Comparison of ENCODE assay signal across 9 mouse cellular contexts in the genomic region with DNA sequence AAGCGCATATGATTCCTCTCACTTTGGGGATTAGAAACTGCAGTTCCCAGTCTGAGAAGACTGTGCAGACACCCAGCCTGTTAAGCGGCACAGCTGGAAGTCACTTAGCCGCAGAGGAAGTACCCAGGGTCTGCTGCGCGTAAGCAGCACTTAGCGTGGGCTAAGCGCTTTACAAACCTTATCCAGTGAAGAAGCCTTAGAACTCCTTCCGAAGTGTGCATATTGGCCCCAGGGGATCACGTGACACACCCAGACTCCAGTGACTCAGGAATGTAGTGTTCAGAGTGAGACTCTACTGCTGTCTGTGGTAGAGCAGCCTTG. TPM values are rescaled to one million over a fixed set of nuclear protein-coding genes. Genes with fewer than 3 reads are reported as not detected.
DNase-seq lines count a peak whose midpoint lies in the region; ATAC-seq and TF ChIP-seq lines count a peak whose summit lies in the region.
"Had no signal": no experiment of that assay in that cellular context is flagged by ENCODE, and none has a peak within 500 bp of the region (broad histone marks: within the 10 kb centered on the region; RNA-seq: fewer than 3 reads in every experiment).

No protein-coding gene starts in this region.

- no peak overlapping the region for H3K9ac ChIP-seq in lung, embryonic 14.5 days
- H3K9ac ChIP-seq: neural tube, embryonic 13.5 days had no signal

- TF ChIP-seq CTCF in lung, embryonic 14.5 days (IDR thresholded peaks at IDR 0.05; ENCODE audit: low read depth) = no peak
- no peak for TF ChIP-seq CTCF in lung, adult 2 months (IDR thresholded peaks at IDR 0.05; ENCODE audit: insufficient read depth, low read length)
- no peak for TF ChIP-seq CTCF in cerebellum, adult 2 months (IDR thresholded peaks at IDR 0.05; ENCODE audit: borderline replicate concordance, insufficient read depth, low read depth, low read length)

- H3K27ac ChIP-seq in lung, embryonic 14.5 days (ENCODE audit: low read depth) = 0 out of 2 replicates have a peak overlapping the region, but pooled peaks have one; percentile 56
- H3K27ac ChIP-seq in brown adipose tissue, adult 24 weeks (replicated peaks; ENCODE audit: low read depth, low read length) = peak overlapping the region; percentile 45; the same call in 1 of the 2 replicates
- no peak overlapping the region for H3K27ac ChIP-seq in cerebellum, adult 2 months (ENCODE audit: insufficient read depth, low read length)
- H3K27ac ChIP-seq: neural tube, embryonic 13.5 days had no signal

- ATAC-seq in lung, embryonic 14.5 days (ENCODE audit: insufficient read depth) = peak; percentile 23; the same call in 1 of the 2 replicates
- peak; percentile 35 for ATAC-seq in megakaryocyte progenitor cell, adult 5-6 weeks (replicated peaks; ENCODE audit: poor library complexity)

- H3K27me3 ChIP-seq in lung, embryonic 14.5 days (ENCODE audit: insufficient read depth, low read length) = no peaks in the 10 kb centered on the region
- H3K27me3 ChIP-seq in cerebellum, adult 2 months (ENCODE audit: control insufficient read depth, insufficient read depth, low read length) = no peaks in the 10 kb centered on the region
- H3K27me3 ChIP-seq: neural tube, embryonic 13.5 days had no signal

- 40% methylated on average over 9 of the region's 9 CpGs for WGBS in lung, embryonic 14.5 days
- 46% methylated on average over 9 of the region's 9 CpGs for WGBS in lung, adult 2 months
- 66% methylated on average over 9 of the region's 9 CpGs for WGBS in cerebellum, adult 2 months

- H3K36me3 ChIP-seq in lung, embryonic 14.5 days (ENCODE audit: insufficient read depth) = no peaks in the 10 kb centered on the region
- H3K36me3 ChIP-seq: neural tube, embryonic 13.5 days had no signal

- TF ChIP-seq POLR2A in lung, adult 2 months (IDR thresholded peaks at IDR 0.05; ENCODE audit: borderline replicate concordance, extremely low read depth, low read depth, low read length) = no peak
- TF ChIP-seq POLR2A in cerebellum, adult 2 months (IDR thresholded peaks at IDR 0.05; ENCODE audit: borderline replicate concordance, insufficient read depth, low read length) = no peak

- intact Hi-C loops in heart, postnatal 10 days (cut with DNase I) = no loop called here

- DNase-seq in lung, embryonic 14.5 days = peak; percentile 28
- DNase-seq in lung, adult 2 months = no peak
- DNase-seq in heart, postnatal 10 days = peak; percentile 43 to 52
- peak; percentile 74 for DNase-seq in thymus, postnatal 4 days
- no peak for DNase-seq in cerebellum, adult 2 months
- no peak for DNase-seq in adrenal gland, adult 8-10 months

- no peak overlapping the region for H3K4me2 ChIP-seq in lung, embryonic 14.5 days
- H3K4me2 ChIP-seq: neural tube, embryonic 13.5 days had no signal

- peaks cover 34% of the 10 kb centered on the region for H3K4me1 ChIP-seq in lung, embryonic 14.5 days (ENCODE audit: insufficient read depth)
- H3K4me1 ChIP-seq in lung, adult 2 months (ENCODE audit: control insufficient read depth, insufficient read depth, low read length) = peaks cover 4% of the 10 kb centered on the region; the same call in 1 of the 2 replicates
- peaks cover 43% of the 10 kb centered on the region for H3K4me1 ChIP-seq in brown adipose tissue, adult 24 weeks (ENCODE audit: control insufficient read depth, insufficient read depth, insufficient read length, low read length)
- H3K4me1 ChIP-seq in cerebellum, adult 2 months (ENCODE audit: control insufficient read depth, insufficient read depth, low read length) = no peaks in the 10 kb centered on the region

- no peaks in the 10 kb centered on the region for H3K9me3 ChIP-seq in lung, embryonic 14.5 days (ENCODE audit: low read depth, low read length)
- H3K9me3 ChIP-seq: neural tube, embryonic 13.5 days had no signal

- H3K4me3 ChIP-seq in lung, embryonic 14.5 days (ENCODE audit: low read depth, low read length) = no peak overlapping the region
- H3K4me3 ChIP-seq in lung, adult 2 months (replicated peaks; ENCODE audit: extremely low read depth, low read depth, low read length) = no peak overlapping the region
- H3K4me3 ChIP-seq in brown adipose tissue, adult 24 weeks (ENCODE audit: insufficient read depth, low read depth, low read length) = no peak overlapping the region
- no peak overlapping the region for H3K4me3 ChIP-seq in cerebellum, adult 2 months (replicated peaks; ENCODE audit: insufficient read depth, low read depth, low read length)
- H3K4me3 ChIP-seq: neural tube, embryonic 13.5 days had no signal

RNA-seq across cellular contexts. Expression of gene Ggta1, which starts 44.1 kb away (rescaled TPM):
- polyA plus RNA-seq in lung, embryonic 14.5 days (2014; fragmentation: Nextera tagmentation; extraction: Ambion mirVana) = 16.4 and 16.9 TPM in 2 replicates
- polyA plus RNA-seq in lung, adult 2 months (2012; rRNA removed) = 17.8 and 24.4 TPM in 2 replicates
- 8.8 and 14.5 TPM in 2 replicates for polyA plus RNA-seq in brown adipose tissue, adult 24 weeks (2012; ENCODE audit: insufficient read depth, insufficient read length, missing spikeins)
- 10 to 100 TPM; 19.9 to 28.8 TPM for total RNA-seq in heart, postnatal 10 days (2021)
- 50.8 and 54.4 TPM in 2 replicates for total RNA-seq in megakaryocyte progenitor cell, adult 5-6 weeks (2015)
- 72.0 and 77.3 TPM in 2 replicates for total RNA-seq in megakaryocyte progenitor cell, adult 5-6 weeks (2017)
- 1.2 and 1.5 TPM in 2 replicates for polyA plus RNA-seq in cerebellum, adult 2 months (2012; rRNA removed)
- 10 to 100 TPM in 3 of 4 experiments, 1 to 10 TPM in 1; 8.8 to 14.1 (median 10.8) TPM for total RNA-seq in adrenal gland, adult 8-10 months (2022)

RNA-seq across cellular contexts. Expression of gene Dab2ip, which starts 50.9 kb away (rescaled TPM):
- 51.7 and 61.4 TPM in 2 replicates for polyA plus RNA-seq in lung, embryonic 14.5 days (2014; fragmentation: Nextera tagmentation; extraction: Ambion mirVana)
- polyA plus RNA-seq in lung, adult 2 months (2012; rRNA removed) = 113 and 132 TPM in 2 replicates
- 14.3 and 19.1 TPM in 2 replicates for polyA plus RNA-seq in brown adipose tissue, adult 24 weeks (2012; ENCODE audit: insufficient read depth, insufficient read length, missing spikeins)
- 10 to 100 TPM; 55.7 to 64.7 TPM for total RNA-seq in heart, postnatal 10 days (2021)
- total RNA-seq in megakaryocyte progenitor cell, adult 5-6 weeks (2015) = 3.9 and 4.0 TPM in 2 replicates
- total RNA-seq in megakaryocyte progenitor cell, adult 5-6 weeks (2017) = 3.0 and 4.1 TPM in 2 replicates
- 136 and 171 TPM in 2 replicates for polyA plus RNA-seq in cerebellum, adult 2 months (2012; rRNA removed)
- total RNA-seq in adrenal gland, adult 8-10 months (2022) = 10 to 100 TPM; 84.5 to 95.8 (median 90.0) TPM

Comparison
In these comparisons a context has a peak if more than half of its experiments do, and no peak if none do; other contexts are left out.
1. DNase-seq: peak in lung, embryonic 14.5 days (single experiment), heart, postnatal 10 days (2 of 2) and thymus, postnatal 4 days (single experiment); none in lung, adult 2 months (single experiment), cerebellum, adult 2 months (0 of 2) and adrenal gland, adult 8-10 months (single experiment).